Mouse (Mus musculus) brown adipose tissue, adult 24 weeks (tissue): ENCODE measurements around the gene Elovl4. TPM values are rescaled to one million over a fixed set of nuclear protein-coding genes. Genes with fewer than 3 reads are reported as not detected.
A peak's percentile ranks its signal among the peaks of the same experiment; 100 is the strongest.

Experiments used
- H3K27ac ChIP-seq: fragments of 200-500 bp; replicated peaks from 2 replicates; pipeline ENCODE4 v1.5.1; 2012; ENCODE audit warnings: low read depth, mild to moderate bottlenecking, low read length
- H3K4me1 ChIP-seq: fragments of 200-500 bp; 2 replicates; pipeline ENCODE4 v1.6.1; 2012; ENCODE audit warnings: low read length, mixed read lengths; ENCODE audit not compliant: control insufficient read depth, insufficient read depth, insufficient read length
- H3K4me3 ChIP-seq: fragments of 200-500 bp; 2 replicates; pipeline ENCODE4 v1.5.1; 2012; ENCODE audit warnings: low read depth, mild to moderate bottlenecking, low read length, moderate library complexity; ENCODE audit not compliant: insufficient read depth
- polyA plus RNA-seq: library from polyadenylated mRNA; stranded (reverse); fragments of >200 nt; gene quantifications from 2 replicates; pipeline ENCODE4 v1.2.4, GENCODE M21; 2012; ENCODE audit not compliant: missing spikeins, insufficient read depth, insufficient read length

The Elovl4 gene
- 1.4 and 2.5 TPM in 2 replicates for polyA plus RNA-seq

- H3K27ac ChIP-seq: no peak within 1 kb of the TSS
- H3K4me1 ChIP-seq: peaks cover 9% of the 10 kb centered on the region; the same call in 1 of the 2 replicates
- H3K4me3 ChIP-seq: peak within 1 kb of the TSS; percentile 59
Observed at GRCm38 (mm10) chr9:83805977-83806815, at the start of gene Elovl4. Gene Elovl4, minus strand, starts transcription at chr9:83806277.

GRCm38 (mm10) chr9:83852464-83852863 is 46.4 kb upstream of the Elovl4 start:
- Histone ChIP-seq H3K4me1 (no peaks in the 10 kb centered on the region), H3K4me3 (no peak overlapping the region), H3K27ac (no peak overlapping the region)

- Histone ChIP-seq H3K27ac (no peak overlapping the region), H3K4me1 (no peaks in the 10 kb centered on the region), H3K4me3 (peak overlapping the region; percentile 83)
Observed at GRCm38 (mm10) chr9:83834748-83835313, 28.8 kb upstream of the Elovl4 start.

GRCm38 (mm10) chr9:83833811-83834747 is 28.0 kb upstream of the Elovl4 start, which contains the start of gene Ttk:
Gene Ttk, plus strand, starts transcription at chr9:83834689.
- Histone ChIP-seq H3K4me3 (peak within 1 kb of the TSS; percentile 83), H3K4me1 (no peaks in the 10 kb centered on the region), H3K27ac (peak within 1 kb of the TSS; percentile 70)

- Histone ChIP-seq H3K4me1 (no peaks in the 10 kb centered on the region), H3K4me3 (no peak overlapping the region), H3K27ac (no peak overlapping the region)
Observed at GRCm38 (mm10) chr9:83831152-83831551, 25.1 kb upstream of the Elovl4 start.

GRCm38 (mm10) chr9:83829896-83830295 is 23.8 kb upstream of the Elovl4 start:
- Histone ChIP-seq H3K4me3 (no peak overlapping the region), H3K4me1 (no peaks in the 10 kb centered on the region), H3K27ac (no peak overlapping the region)

- H3K4me1 ChIP-seq: no peaks in the 10 kb centered on the region; the same call in 1 of the 2 replicates
- no peak overlapping the region for H3K27ac ChIP-seq
- H3K4me3 ChIP-seq: no peak overlapping the region
Observed at GRCm38 (mm10) chr9:83822925-83823324, 16.8 kb upstream of the Elovl4 start.

GRCm38 (mm10) chr9:83820976-83821375 is 14.9 kb upstream of the Elovl4 start:
- H3K27ac ChIP-seq: peak overlapping the region; percentile 34
- H3K4me1 ChIP-seq: no peaks in the 10 kb centered on the region; the same call in 1 of the 2 replicates
- H3K4me3 ChIP-seq: no peak overlapping the region

GRCm38 (mm10) chr9:83819188-83819587 is 13.1 kb upstream of the Elovl4 start:
- H3K4me1 ChIP-seq: no peaks in the 10 kb centered on the region; the same call in 1 of the 2 replicates
- no peak overlapping the region for H3K27ac ChIP-seq
- H3K4me3 ChIP-seq: no peak overlapping the region

GRCm38 (mm10) chr9:83807562-83807961 is 1.5 kb upstream of the Elovl4 start:
- Histone ChIP-seq H3K4me1 (peaks cover 9% of the 10 kb centered on the region; the same call in 1 of the 2 replicates), H3K4me3 (no peak overlapping the region), H3K27ac (no peak overlapping the region)

- Histone ChIP-seq H3K4me1 (peaks cover 9% of the 10 kb centered on the region; the same call in 1 of the 2 replicates), H3K27ac (no peak overlapping the region), H3K4me3 (peak overlapping the region; percentile 59)
Observed at GRCm38 (mm10) chr9:83805164-83805976, 707 bp downstream of the Elovl4 start.

- Histone ChIP-seq H3K27ac (no peak overlapping the region), H3K4me3 (no peak overlapping the region), H3K4me1 (peaks cover 9% of the 10 kb centered on the region; the same call in 1 of the 2 replicates)
Observed at GRCm38 (mm10) chr9:83804341-83804740, 1.7 kb downstream of the Elovl4 start.

GRCm38 (mm10) chr9:83797898-83798297 is 8.2 kb downstream of the Elovl4 start:
- H3K27ac ChIP-seq: no peak overlapping the region
- H3K4me1 ChIP-seq: no peaks in the 10 kb centered on the region
- H3K4me3 ChIP-seq: no peak overlapping the region

- H3K27ac ChIP-seq: no peak overlapping the region
- H3K4me3 ChIP-seq: no peak overlapping the region
- H3K4me1 ChIP-seq: no peaks in the 10 kb centered on the region
Observed at GRCm38 (mm10) chr9:83796875-83797274, 9.2 kb downstream of the Elovl4 start.
